Mouse (Mus musculus) midbrain, embryonic 13.5 days (tissue): ENCODE measurements at regions not wholly inside any gene's neighbourhood (a gene's known extent, or its start where the extent isn't known, plus 50 kb on each side); places are given as distances from the start of the nearest gene placed in this dataset.

ENCODE experiments used
- ATAC-seq: fragments of 200-750 bp; cut with Nextera tagmentation; 2 replicates; pipeline ENCODE4 v1.8.0; 2017; ENCODE audit warnings: mild to moderate bottlenecking, moderate TSS enrichment, moderate library complexity
- H3K27ac ChIP-seq: fragments of 300-500 bp; sonication (generic); 2 replicates; pipeline ENCODE4 v1.5.1; 2015; ENCODE audit warnings: inconsistent platforms, mild to moderate bottlenecking, moderate library complexity
- H3K27me3 ChIP-seq: fragments of 300-500 bp; sonication (generic); 2 replicates; pipeline ENCODE4 v1.6.1; 2015; ENCODE audit warnings: mild to moderate bottlenecking, inconsistent platforms
- H3K36me3 ChIP-seq: fragments of 300-500 bp; sonication (generic); 2 replicates; pipeline ENCODE4 v1.6.1; 2015; ENCODE audit warnings: mild to moderate bottlenecking, inconsistent platforms
- H3K4me1 ChIP-seq: fragments of 300-500 bp; sonication (generic); replicated peaks from 2 replicates; pipeline ENCODE4 v1.6.1; 2015; ENCODE audit warnings: inconsistent platforms
- H3K4me2 ChIP-seq: fragments of 300-500 bp; sonication (generic); replicated peaks from 2 replicates; pipeline ENCODE4 v1.6.1; 2015; ENCODE audit warnings: moderate library complexity, mild to moderate bottlenecking, inconsistent platforms
- H3K4me3 ChIP-seq: fragments of 300-500 bp; sonication (generic); replicated peaks from 2 replicates; pipeline ENCODE4 v1.5.1; 2015; ENCODE audit warnings: mild to moderate bottlenecking, inconsistent platforms
- H3K9ac ChIP-seq: fragments of 300-500 bp; sonication (generic); replicated peaks from 2 replicates; pipeline ENCODE4 v1.6.1; 2015; ENCODE audit warnings: mild to moderate bottlenecking, inconsistent platforms
- H3K9me3 ChIP-seq: fragments of 300-500 bp; sonication (generic); 2 replicates; pipeline ENCODE4 v1.6.1; 2016; ENCODE audit warnings: mild to moderate bottlenecking, inconsistent platforms
- WGBS: fragments of 180-500 bp; shearing (Covaris S2); methylation state at CpG from one replicate; pipeline ENCODE4 v1.1.7; 2015; 5-methylcytosine and 5-hydroxymethylcytosine counted together

- Histone ChIP-seq H3K4me3 (no peak overlapping the region), H3K9me3 (no peaks in the 10 kb centered on the region), H3K27me3 (no peaks in the 10 kb centered on the region), H3K36me3 (no peaks in the 10 kb centered on the region), H3K4me2 (no peak overlapping the region), H3K27ac (no peak overlapping the region), H3K9ac (no peak overlapping the region), H3K4me1 (peaks cover 5% of the 10 kb centered on the region; the same call in 1 of the 2 replicates)
- no peak for ATAC-seq
- WGBS, result 61% methylated on average over 1 of the region's 1 CpGs
These were observed 170.6 kb downstream of the Fndc1 start for GRCm38 (mm10) chr17:7656503-7656902.

GRCm38 (mm10) chr17:7655966-7656365 is 171.1 kb downstream of the Fndc1 start:
- H3K9me3 ChIP-seq, result no peaks in the 10 kb centered on the region
- no peaks in the 10 kb centered on the region for H3K36me3 ChIP-seq
- no peak overlapping the region for H3K9ac ChIP-seq
- H3K4me2 ChIP-seq, result no peak overlapping the region
- no peak overlapping the region for H3K27ac ChIP-seq
- no peak overlapping the region for H3K4me3 ChIP-seq
- peaks cover 5% of the 10 kb centered on the region; the same call in 1 of the 2 replicates for H3K4me1 ChIP-seq
- no peaks in the 10 kb centered on the region for H3K27me3 ChIP-seq
- no peak for ATAC-seq
- WGBS, result 98% methylated on average over 6 of the region's 6 CpGs

GRCm38 (mm10) chr17:7654064-7654564 is 173.0 kb downstream of the Fndc1 start:
- no peak overlapping the region for H3K9ac ChIP-seq
- WGBS, result 64% methylated on average over 7 of the region's 7 CpGs
- no peaks in the 10 kb centered on the region for H3K36me3 ChIP-seq
- no peak overlapping the region for H3K27ac ChIP-seq
- peaks cover 5% of the 10 kb centered on the region; the same call in 1 of the 2 replicates for H3K4me1 ChIP-seq
- no peak for ATAC-seq
- H3K27me3 ChIP-seq, result no peaks in the 10 kb centered on the region
- no peak overlapping the region for H3K4me3 ChIP-seq
- H3K9me3 ChIP-seq, result no peaks in the 10 kb centered on the region
- no peak overlapping the region for H3K4me2 ChIP-seq

GRCm38 (mm10) chr17:7652037-7652436 is 175.1 kb downstream of the Fndc1 start:
- ATAC-seq, result 0 out of 2 replicates have a peak, but pooled peaks have one; percentile 27

GRCm38 (mm10) chr17:7650417-7650816 is 176.7 kb downstream of the Fndc1 start:
- no peak for ATAC-seq
- 89% methylated on average over 4 of the region's 4 CpGs for WGBS
- H3K36me3 ChIP-seq, result no peaks in the 10 kb centered on the region
- no peak overlapping the region for H3K4me3 ChIP-seq
- peaks cover 6% of the 10 kb centered on the region; the same call in 1 of the 2 replicates for H3K4me1 ChIP-seq
- H3K27me3 ChIP-seq, result no peaks in the 10 kb centered on the region
- no peaks in the 10 kb centered on the region for H3K9me3 ChIP-seq
- no peak overlapping the region for H3K27ac ChIP-seq
- H3K9ac ChIP-seq, result no peak overlapping the region
- no peak overlapping the region for H3K4me2 ChIP-seq

More at GRCm38 (mm10) chr17:7652037-7652436, 175.1 kb downstream of the Fndc1 start:
- 73% methylated on average over 1 of the region's 1 CpGs for WGBS
- Histone ChIP-seq H3K27me3 (no peaks in the 10 kb centered on the region), H3K9ac (no peak overlapping the region), H3K4me3 (no peak overlapping the region), H3K36me3 (no peaks in the 10 kb centered on the region), H3K9me3 (no peaks in the 10 kb centered on the region), H3K4me1 (peaks cover 5% of the 10 kb centered on the region; the same call in 1 of the 2 replicates), H3K4me2 (no peak overlapping the region), H3K27ac (no peak overlapping the region)

- 61% methylated on average over 9 of the region's 9 CpGs for WGBS
- Histone ChIP-seq H3K36me3 (no peaks in the 10 kb centered on the region), H3K4me2 (no peak overlapping the region), H3K9ac (no peak overlapping the region), H3K4me3 (no peak overlapping the region), H3K27me3 (no peaks in the 10 kb centered on the region), H3K27ac (no peak overlapping the region), H3K4me1 (peaks cover 20% of the 10 kb centered on the region), H3K9me3 (no peaks in the 10 kb centered on the region)
- ATAC-seq, result peak; percentile 53
These were observed 182.1 kb downstream of the Fndc1 start for GRCm38 (mm10) chr17:7644857-7645481.

- Histone ChIP-seq H3K27me3 (no peaks in the 10 kb centered on the region), H3K4me2 (no peak overlapping the region), H3K4me3 (no peak overlapping the region), H3K27ac (no peak overlapping the region), H3K36me3 (no peaks in the 10 kb centered on the region), H3K4me1 (peaks cover 20% of the 10 kb centered on the region), H3K9me3 (no peaks in the 10 kb centered on the region), H3K9ac (no peak overlapping the region)
- WGBS, result 89% methylated on average over 4 of the region's 4 CpGs
- ATAC-seq, result no peak
These were observed 183.5 kb downstream of the Fndc1 start for GRCm38 (mm10) chr17:7643640-7644039.

GRCm38 (mm10) chr17:7642442-7642887 is 184.6 kb downstream of the Fndc1 start:
- Histone ChIP-seq H3K27me3 (no peaks in the 10 kb centered on the region), H3K4me3 (no peak overlapping the region), H3K4me2 (no peak overlapping the region), H3K36me3 (no peaks in the 10 kb centered on the region), H3K9ac (no peak overlapping the region), H3K4me1 (peaks cover 20% of the 10 kb centered on the region), H3K27ac (no peak overlapping the region), H3K9me3 (no peaks in the 10 kb centered on the region)
- WGBS, result 45% methylated on average over 3 of the region's 3 CpGs
- ATAC-seq, result peak; percentile 55

GRCm38 (mm10) chr17:7634291-7634664 is 192.8 kb downstream of the Fndc1 start:
- Histone ChIP-seq H3K4me1 (no peaks in the 10 kb centered on the region), H3K9me3 (no peaks in the 10 kb centered on the region), H3K4me3 (no peak overlapping the region), H3K36me3 (no peaks in the 10 kb centered on the region), H3K27me3 (no peaks in the 10 kb centered on the region), H3K4me2 (no peak overlapping the region), H3K9ac (no peak overlapping the region), H3K27ac (no peak overlapping the region)
- ATAC-seq, result no peak
- 76% methylated on average over 5 of the region's 5 CpGs for WGBS

- Histone ChIP-seq H3K4me2 (no peak overlapping the region), H3K4me3 (no peak overlapping the region), H3K36me3 (no peaks in the 10 kb centered on the region), H3K4me1 (no peaks in the 10 kb centered on the region), H3K9me3 (no peaks in the 10 kb centered on the region), H3K27me3 (no peaks in the 10 kb centered on the region), H3K9ac (no peak overlapping the region), H3K27ac (no peak overlapping the region)
- 63% methylated on average over 9 of the region's 9 CpGs for WGBS
- ATAC-seq, result no peak
These were observed 193.5 kb downstream of the Fndc1 start for GRCm38 (mm10) chr17:7633382-7634290.

- H3K4me1 ChIP-seq, result no peaks in the 10 kb centered on the region
- no peak for ATAC-seq
- no peak overlapping the region for H3K4me2 ChIP-seq
These were observed 201.4 kb downstream of the Fndc1 start for GRCm38 (mm10) chr17:7625746-7626145.

GRCm38 (mm10) chr17:7623392-7623791 is 203.7 kb downstream of the Fndc1 start:
- H3K9ac ChIP-seq, result no peak overlapping the region
- H3K27ac ChIP-seq, result no peak overlapping the region
- H3K27me3 ChIP-seq, result no peaks in the 10 kb centered on the region
- H3K4me3 ChIP-seq, result no peak overlapping the region
- H3K9me3 ChIP-seq, result no peaks in the 10 kb centered on the region
- 81% methylated on average over 3 of the region's 3 CpGs for WGBS
- no peak for ATAC-seq
- 0 out of 2 replicates have a peak, but pooled peaks cover 2% of the 10 kb centered on the region for H3K4me1 ChIP-seq
- H3K4me2 ChIP-seq, result no peak overlapping the region
- no peaks in the 10 kb centered on the region for H3K36me3 ChIP-seq

More at GRCm38 (mm10) chr17:7625746-7626145, 201.4 kb downstream of the Fndc1 start:
- no peak overlapping the region for H3K4me3 ChIP-seq
- no peak overlapping the region for H3K27ac ChIP-seq
- H3K9me3 ChIP-seq, result no peaks in the 10 kb centered on the region
- no peaks in the 10 kb centered on the region for H3K27me3 ChIP-seq
- H3K36me3 ChIP-seq, result no peaks in the 10 kb centered on the region
- no peak overlapping the region for H3K9ac ChIP-seq
- WGBS, result 90% methylated on average over 3 of the region's 3 CpGs
